Mouse (Mus musculus) spleen, adult 2 months (tissue): ENCODE results near the gene Srbd1.
A peak's percentile ranks its signal among the peaks of the same experiment; 100 is the strongest.

Experiments used
- CTCF ChIP-seq: fragments of 200-500 bp; IDR thresholded peaks from 2 replicates; pipeline ENCODE4 v1.5.1; 2011; ENCODE audit warnings: mild to moderate bottlenecking, inconsistent platforms; ENCODE audit not compliant: insufficient read depth, insufficient read length, insufficient replicate concordance; ENCODE audit errors: extremely low read depth
- POLR2A ChIP-seq: fragments of 200-500 bp; IDR thresholded peaks from 2 replicates; pipeline ENCODE4 v1.6.1; 2011; ENCODE audit warnings: low read depth, low read length, inconsistent platforms

GRCm38 (mm10) chr17:86063461-86063860 lies 81.5 kb downstream of the Srbd1 start:
- TF ChIP-seq CTCF: peak; percentile 90
- TF ChIP-seq POLR2A: no peak
